Mouse (Mus musculus) layer of hippocampus, adult 18-20 months (tissue): ENCODE measurements around the gene Bclaf3. TPM values are rescaled to one million over a fixed set of nuclear protein-coding genes. Genes with fewer than 3 reads are reported as not detected.

Experiments used
- DNase-seq, 2 experiments: peaks; one replicate each; pipeline ENCODE4 v3.0.0; 2022; ENCODE audit warnings: low spot score in 2 of 2
- total RNA-seq, 2 experiments: library from RNA; stranded (reverse); gene quantifications; 2 replicates each; pipeline ENCODE4 v1.2.3; 2021

Bclaf3 gene
- total RNA-seq, 2 experiments from 2014 or later, result 7.8 to 9.3 TPM

GRCm38 (mm10) chrX:159626907-159627587, 100.6 kb downstream of the Bclaf3 start, which contains the start of gene Sh3kbp1:
Gene Sh3kbp1 (plus strand): TSS chrX:159627272.
- peak; percentile 9 to 48 for DNase-seq

GRCm38 (mm10) chrX:159627588-159628566, 101.4 kb downstream of the Bclaf3 start:
- peak; percentile 2 to 10 for DNase-seq

GRCm38 (mm10) chrX:159628629-159629028, 102.1 kb downstream of the Bclaf3 start:
- DNase-seq, result no peak

- DNase-seq, result no peak
Observed at GRCm38 (mm10) chrX:159629203-159629602, 102.7 kb downstream of the Bclaf3 start.

GRCm38 (mm10) chrX:159638500-159639227, 112.2 kb downstream of the Bclaf3 start:
- no peak for DNase-seq

- DNase-seq, result no peak
Observed at GRCm38 (mm10) chrX:159639991-159640390, 113.5 kb downstream of the Bclaf3 start.

Other genes with a start within 250 kb of the Bclaf3 start
- 100 to 1,000 TPM; 128 to 134 TPM for gene Eif1ax, start 154.5 kb upstream of the Bclaf3 start, total RNA-seq
- 100 to 1,000 TPM in 1 of 2 experiments, 10 to 100 TPM in 1; 93.5 to 128 TPM for gene Map7d2, start 112.1 kb upstream of the Bclaf3 start, total RNA-seq
- 10 to 100 TPM; 35.9 to 37.9 TPM for gene Sh3kbp1, start 100.6 kb downstream of the Bclaf3 start, total RNA-seq